Mouse (Mus musculus) adrenal gland (tissue): ENCODE measurements around the gene Rsad1.

Experiments
- intact Hi-C: fragments of 180-260 bp; cut with DNase I; formaldehyde crosslinking; loops from one replicate; pipeline ENCODE4 v1.15.1; 2025
- long read RNA-seq, 2 experiments: library from polyadenylated mRNA; unstranded; transcript quantifications; one replicate each; pipeline ENCODE4 v2.0.0; 2020; ENCODE audit warnings: borderline replicate concordance in 1 of 2; ENCODE audit not compliant: insufficient replicate concordance in 1 of 2

The Rsad1 gene
- long read RNA-seq, experiment 1, full-length matches to known transcripts, result 1 of 4 reads
- long read RNA-seq, experiment 1, partial matches to known transcripts, result 2 of 4 reads
- long read RNA-seq, experiment 1, other reads (novel, unspliced or antisense), result 1 of 4 reads
- long read RNA-seq, experiment 2, full-length matches to known transcripts, result 1 of 10 reads
- long read RNA-seq, experiment 2, partial matches to known transcripts, result 4 of 10 reads
- long read RNA-seq, experiment 2, other reads (novel, unspliced or antisense), result 5 of 10 reads

- intact Hi-C loops, result loop anchor here (5.0 kb wide), 1 partner anchor 207 kb away; no protein-coding TSS in a partner anchor
These were observed at the start of gene Rsad1 for GRCm38 (mm10) chr11:94548888-94549690. Rsad1 (minus strand) TSS chr11:94549255.

- intact Hi-C loops, result no loop called here
These were observed 49.5 kb upstream of the Rsad1 start for GRCm38 (mm10) chr11:94598437-94599120.

GRCm38 (mm10) chr11:94597319-94597718 is 48.3 kb upstream of the Rsad1 start:
- intact Hi-C loops, result no loop called here

GRCm38 (mm10) chr11:94596311-94596852 is 47.3 kb upstream of the Rsad1 start:
- intact Hi-C loops, result no loop called here

- intact Hi-C loops, result no loop called here
These were observed 38.5 kb upstream of the Rsad1 start for GRCm38 (mm10) chr11:94587511-94587910.

- intact Hi-C loops, result no loop called here
These were observed 36.0 kb upstream of the Rsad1 start for GRCm38 (mm10) chr11:94585091-94585490.

- intact Hi-C loops, result no loop called here
These were observed 31.2 kb upstream of the Rsad1 start for GRCm38 (mm10) chr11:94580111-94580740.

- intact Hi-C loops, result no loop called here
These were observed 27.3 kb upstream of the Rsad1 start for GRCm38 (mm10) chr11:94576361-94576760.

- intact Hi-C loops, result no loop called here
These were observed 26.0 kb upstream of the Rsad1 start for GRCm38 (mm10) chr11:94575036-94575435.

GRCm38 (mm10) chr11:94574560-94574959 is 25.5 kb upstream of the Rsad1 start:
- intact Hi-C loops, result no loop called here

GRCm38 (mm10) chr11:94571850-94572249 is 22.8 kb upstream of the Rsad1 start:
- intact Hi-C loops, result no loop called here

- intact Hi-C loops, result no loop called here
These were observed 21.6 kb upstream of the Rsad1 start for GRCm38 (mm10) chr11:94570612-94571011.

- intact Hi-C loops, result no loop called here
These were observed 18.3 kb upstream of the Rsad1 start for GRCm38 (mm10) chr11:94567326-94567725.

- intact Hi-C loops, result no loop called here
These were observed 17.5 kb upstream of the Rsad1 start for GRCm38 (mm10) chr11:94566534-94566933.

- intact Hi-C loops, result no loop called here
These were observed 16.1 kb upstream of the Rsad1 start for GRCm38 (mm10) chr11:94565151-94565479.

GRCm38 (mm10) chr11:94564437-94565150 is 15.5 kb upstream of the Rsad1 start, which contains the start of gene Chad:
Chad (plus strand) TSS chr11:94565047.
- intact Hi-C loops, result no loop called here

- intact Hi-C loops, result no loop called here
These were observed 14.8 kb upstream of the Rsad1 start for GRCm38 (mm10) chr11:94563821-94564220.

GRCm38 (mm10) chr11:94563383-94563782 is 14.3 kb upstream of the Rsad1 start:
- intact Hi-C loops, result no loop called here

- intact Hi-C loops, result no loop called here
These were observed 9.2 kb upstream of the Rsad1 start for GRCm38 (mm10) chr11:94558226-94558625.

- intact Hi-C loops, result no loop called here
These were observed 1.3 kb upstream of the Rsad1 start for GRCm38 (mm10) chr11:94550442-94550744.
